Mouse (Mus musculus): Measurements from ENCODE around the gene Cfap157. TPM values are rescaled to one million over a fixed set of nuclear protein-coding genes. Genes with fewer than 3 reads are reported as not detected.

The Cfap157 gene
- total and polyA plus RNA-seq, 2 experiments from 2014 or later, result 0.22 TPM; not detected in 1

DNA sequence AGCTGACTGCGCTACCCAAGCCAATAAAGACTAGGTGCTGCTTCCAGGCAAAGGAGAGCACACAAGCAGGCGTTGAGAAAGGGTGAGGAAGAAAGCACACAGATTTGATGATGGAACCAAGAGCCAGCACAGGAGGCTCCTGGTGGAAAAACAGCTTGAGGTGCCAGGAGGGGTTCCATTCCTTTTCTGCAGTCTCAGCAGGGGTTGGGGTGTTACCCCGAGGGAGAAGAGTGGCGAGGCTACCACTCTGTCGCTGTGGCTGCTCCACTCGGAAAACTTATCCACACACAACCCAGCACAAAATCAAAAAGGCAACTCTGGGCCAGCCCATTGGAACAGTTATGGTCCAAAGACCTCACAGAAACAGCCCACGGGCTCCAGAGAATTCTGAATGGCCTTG is 33.4 kb upstream of the Cfap157 start:
- Histone ChIP-seq H3K9ac (replicated peaks; ENCODE audit: low read depth, low read length) (no peak overlapping the region), H3K9me3 (replicated peaks; ENCODE audit: control insufficient read depth, low read length) (no peaks in the 10 kb centered on the region), H3K27me3 (ENCODE audit: control insufficient read depth, insufficient read depth, low read length) (no peaks in the 10 kb centered on the region), H3K27ac (ENCODE audit: low read depth) (no peak overlapping the region), H3K36me3 (replicated peaks; ENCODE audit: control insufficient read depth, insufficient read depth, low read length) (peaks cover 46% of the 10 kb centered on the region), H3K4me1 (ENCODE audit: control insufficient read depth, insufficient read depth) (no peaks in the 10 kb centered on the region), H3K4me2 (ENCODE audit: low read depth, low read length) (no peak overlapping the region), H3K4me3 (ENCODE audit: low read depth, low read length) (no peak overlapping the region)
- no peak for TF ChIP-seq CTCF (IDR thresholded peaks at IDR 0.05; ENCODE audit: low read depth)
- no peak for TF ChIP-seq EP300 (IDR thresholded peaks at IDR 0.05; ENCODE audit: low read depth)
- ATAC-seq (ENCODE audit: insufficient read depth, low read depth) (no peak), DNase-seq (ENCODE audit: low spot score) (no peak)
- 72% methylated on average over 7 of the region's 7 CpGs for WGBS

DNA sequence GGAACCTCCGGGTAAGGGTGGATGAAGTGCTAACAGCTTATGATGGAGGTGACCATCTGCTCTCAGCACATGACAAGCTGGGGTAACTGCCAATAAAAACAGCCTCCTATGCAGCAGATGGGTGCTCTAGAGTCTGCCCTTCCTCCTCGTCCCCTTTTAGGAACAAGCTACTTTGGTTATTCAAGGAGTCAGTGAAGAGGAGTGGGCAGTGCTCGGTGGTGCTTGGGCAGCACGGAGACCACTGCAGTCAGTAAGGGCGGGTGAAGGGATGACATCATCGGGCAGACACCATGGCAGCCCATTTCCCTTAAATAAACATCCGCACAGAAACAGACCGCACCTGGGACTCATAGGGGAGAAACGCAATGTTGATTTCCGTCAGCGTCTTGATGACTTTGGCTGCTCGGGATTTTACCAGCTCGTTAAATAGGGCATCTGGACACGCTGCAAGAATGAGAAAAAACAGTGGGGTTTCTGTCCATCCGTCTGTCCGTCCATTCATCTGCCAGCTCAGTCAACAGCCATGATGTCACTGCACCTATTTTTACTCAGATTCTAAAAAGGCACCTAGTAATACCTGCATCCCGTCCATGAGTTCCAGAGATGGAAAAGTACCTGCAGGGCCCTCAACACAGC is 32.8 kb upstream of the Cfap157 start:
- no peaks in the 10 kb centered on the region for H3K4me1 ChIP-seq (ENCODE audit: control insufficient read depth, insufficient read depth)
- H3K27me3 ChIP-seq (ENCODE audit: control insufficient read depth, insufficient read depth, low read length), result no peaks in the 10 kb centered on the region
- no peaks in the 10 kb centered on the region for H3K9me3 ChIP-seq (replicated peaks; ENCODE audit: control insufficient read depth, low read length)
- no peak for ATAC-seq (ENCODE audit: insufficient read depth, low read depth)
- no peak overlapping the region for H3K4me3 ChIP-seq (ENCODE audit: low read depth, low read length)
- no peak for DNase-seq (ENCODE audit: low spot score)
- TF ChIP-seq CTCF (IDR thresholded peaks at IDR 0.05; ENCODE audit: low read depth), result no peak
- TF ChIP-seq EP300 (IDR thresholded peaks at IDR 0.05; ENCODE audit: low read depth), result no peak
- H3K4me2 ChIP-seq (ENCODE audit: low read depth, low read length), result no peak overlapping the region
- WGBS, result 67% methylated on average over 17 of the region's 17 CpGs
- no peak overlapping the region for H3K9ac ChIP-seq (replicated peaks; ENCODE audit: low read depth, low read length)
- H3K36me3 ChIP-seq (replicated peaks; ENCODE audit: control insufficient read depth, insufficient read depth, low read length), result peaks cover 46% of the 10 kb centered on the region
- no peak overlapping the region for H3K27ac ChIP-seq (ENCODE audit: low read depth)

DNA sequence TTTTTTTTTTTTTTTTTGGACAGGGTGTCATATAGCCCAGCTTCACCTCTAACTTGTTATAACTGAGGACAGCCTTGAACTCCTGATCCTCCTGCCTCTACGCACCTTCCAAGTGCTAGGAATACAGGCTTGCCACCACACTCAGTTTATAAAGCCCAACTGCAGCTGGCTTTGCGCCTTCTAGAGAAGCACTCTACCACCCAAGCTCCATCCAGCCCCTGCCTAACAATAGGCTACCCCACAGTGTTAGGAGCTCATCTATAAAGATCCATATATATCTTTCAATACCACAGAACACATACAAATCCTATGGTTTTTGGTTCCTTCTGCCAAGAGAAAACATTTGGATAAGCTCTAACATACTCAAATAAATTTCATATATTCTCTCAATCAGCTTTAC is 32.3 kb upstream of the Cfap157 start:
- DNase-seq (ENCODE audit: low spot score) (no peak), ATAC-seq (ENCODE audit: insufficient read depth, low read depth) (no peak)
- Histone ChIP-seq H3K9me3 (replicated peaks; ENCODE audit: control insufficient read depth, low read length) (no peaks in the 10 kb centered on the region), H3K36me3 (replicated peaks; ENCODE audit: control insufficient read depth, insufficient read depth, low read length) (peaks cover 52% of the 10 kb centered on the region), H3K4me2 (ENCODE audit: low read depth, low read length) (no peak overlapping the region), H3K4me1 (ENCODE audit: control insufficient read depth, insufficient read depth) (no peaks in the 10 kb centered on the region), H3K27me3 (ENCODE audit: control insufficient read depth, insufficient read depth, low read length) (no peaks in the 10 kb centered on the region), H3K27ac (ENCODE audit: low read depth) (no peak overlapping the region), H3K9ac (replicated peaks; ENCODE audit: low read depth, low read length) (no peak overlapping the region), H3K4me3 (ENCODE audit: low read depth, low read length) (no peak overlapping the region)
- TF ChIP-seq CTCF (IDR thresholded peaks at IDR 0.05; ENCODE audit: low read depth) (no peak), EP300 (IDR thresholded peaks at IDR 0.05; ENCODE audit: low read depth) (no peak)
- 92% methylated on average over 2 of the region's 2 CpGs for WGBS

DNA sequence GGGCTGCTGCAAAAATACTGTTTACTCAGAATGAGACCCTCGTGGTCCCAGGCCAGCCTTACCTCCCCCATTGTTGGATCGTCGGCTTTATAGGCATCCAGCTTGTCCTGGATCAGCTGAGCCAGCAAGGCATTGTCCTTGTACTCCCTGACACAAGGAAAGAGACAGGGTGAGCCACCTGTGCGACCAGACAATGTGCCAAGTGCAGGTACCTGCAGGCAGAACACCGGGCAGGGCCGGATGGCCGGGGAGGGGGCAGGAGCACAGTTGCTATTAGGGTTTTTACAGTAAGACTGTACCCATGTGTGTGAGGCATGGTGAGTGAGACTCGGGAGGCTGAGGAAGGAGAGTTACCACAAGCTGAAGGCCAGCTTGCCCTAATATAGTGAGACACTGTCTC is 27.7 kb upstream of the Cfap157 start:
- Histone ChIP-seq H3K27ac (ENCODE audit: low read depth) (no peak overlapping the region), H3K4me3 (ENCODE audit: low read depth, low read length) (no peak overlapping the region), H3K9ac (replicated peaks; ENCODE audit: low read depth, low read length) (no peak overlapping the region), H3K4me1 (ENCODE audit: control insufficient read depth, insufficient read depth) (no peaks in the 10 kb centered on the region), H3K9me3 (replicated peaks; ENCODE audit: control insufficient read depth, low read length) (no peaks in the 10 kb centered on the region), H3K4me2 (ENCODE audit: low read depth, low read length) (no peak overlapping the region), H3K27me3 (ENCODE audit: control insufficient read depth, insufficient read depth, low read length) (no peaks in the 10 kb centered on the region), H3K36me3 (replicated peaks; ENCODE audit: control insufficient read depth, insufficient read depth, low read length) (peaks cover 58% of the 10 kb centered on the region)
- DNase-seq (ENCODE audit: low spot score) (no peak), ATAC-seq (ENCODE audit: insufficient read depth, low read depth) (no peak)
- 90% methylated on average over 8 of the region's 8 CpGs for WGBS
- TF ChIP-seq CTCF (IDR thresholded peaks at IDR 0.05; ENCODE audit: low read depth), result no peak
- TF ChIP-seq EP300 (IDR thresholded peaks at IDR 0.05; ENCODE audit: low read depth), result no peak

DNA sequence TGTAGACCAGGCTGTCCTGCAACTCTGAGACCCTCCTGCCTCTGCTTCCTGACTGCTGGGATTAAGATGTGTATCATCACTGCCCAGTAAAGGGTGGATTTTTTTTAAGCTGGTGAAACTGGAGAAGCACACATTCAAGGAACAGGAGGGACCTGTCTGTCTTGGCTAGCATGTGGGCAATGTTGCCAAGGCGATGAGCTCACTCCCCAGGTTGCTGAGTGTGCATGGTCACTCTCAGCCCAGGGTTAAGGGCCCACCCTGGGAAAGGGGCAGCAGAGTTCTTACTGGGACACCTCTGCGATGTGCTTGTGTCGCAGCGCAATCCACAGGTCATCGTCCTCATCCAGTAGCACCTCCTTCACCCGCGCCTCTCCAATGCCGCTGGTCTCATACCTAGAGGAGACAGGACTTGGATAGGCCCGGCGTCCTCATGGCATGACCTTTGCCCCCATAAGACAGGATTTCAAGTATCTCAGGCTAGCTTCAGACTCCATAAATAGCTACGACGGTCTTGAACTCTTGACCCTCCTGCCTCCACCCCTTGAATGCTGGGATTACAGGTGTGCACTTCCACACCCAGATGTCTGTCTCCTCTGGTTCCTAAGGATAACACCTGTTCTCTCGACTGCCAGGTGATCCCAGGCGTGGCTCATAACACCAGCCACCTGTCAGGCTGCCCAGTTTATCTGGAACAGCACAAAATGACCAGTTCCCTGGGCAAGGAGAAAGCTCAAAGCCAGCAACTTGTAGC is 24.8 kb upstream of the Cfap157 start:
- Histone ChIP-seq H3K9ac (replicated peaks; ENCODE audit: low read depth, low read length) (no peak overlapping the region), H3K4me2 (ENCODE audit: low read depth, low read length) (no peak overlapping the region), H3K4me3 (ENCODE audit: low read depth, low read length) (no peak overlapping the region), H3K9me3 (replicated peaks; ENCODE audit: control insufficient read depth, low read length) (no peaks in the 10 kb centered on the region), H3K36me3 (replicated peaks; ENCODE audit: control insufficient read depth, insufficient read depth, low read length) (peaks cover 57% of the 10 kb centered on the region), H3K27me3 (ENCODE audit: control insufficient read depth, insufficient read depth, low read length) (no peaks in the 10 kb centered on the region), H3K4me1 (ENCODE audit: control insufficient read depth, insufficient read depth) (no peaks in the 10 kb centered on the region), H3K27ac (ENCODE audit: low read depth) (no peak overlapping the region)
- ATAC-seq (ENCODE audit: insufficient read depth, low read depth) (no peak), DNase-seq (ENCODE audit: low spot score) (no peak)
- TF ChIP-seq EP300 (IDR thresholded peaks at IDR 0.05; ENCODE audit: low read depth), result no peak
- no peak for TF ChIP-seq CTCF (IDR thresholded peaks at IDR 0.05; ENCODE audit: low read depth)
- WGBS, result 86% methylated on average over 14 of the region's 14 CpGs

All from heart, postnatal 0 days (tissue).